Mouse (Mus musculus) left cerebral cortex, adult 9 months (tissue): ENCODE data around the gene Trap1.
"Not testable (repeated sequence)": the region's sequence is repeated elsewhere in the genome, so short reads cannot be mapped to it uniquely, and the experiment has no call there.

Source experiments
- DNase-seq, 2 experiments: peaks; one replicate each; pipeline ENCODE4 v3.0.0; 2022; ENCODE audit warnings: low spot score in 2 of 2

Trap1 gene

GRCm38 (mm10) chr16:4077384-4078061, at the start of gene Trap1:
Gene Trap1 (minus strand): TSS chr16:4077827.
- DNase-seq: peak; percentile 88 to 95

GRCm38 (mm10) chr16:4117072-4117471, 39.4 kb upstream of the Trap1 start:
- DNase-seq: no peak

- no peak for DNase-seq
Measured at GRCm38 (mm10) chr16:4100374-4100773, 22.7 kb upstream of the Trap1 start.

GRCm38 (mm10) chr16:4097521-4097920, 19.9 kb upstream of the Trap1 start:
- no peak for DNase-seq

- DNase-seq: no peak
Measured at GRCm38 (mm10) chr16:4096898-4097297, 19.3 kb upstream of the Trap1 start.

- DNase-seq: no peak
Measured at GRCm38 (mm10) chr16:4096141-4096540, 18.5 kb upstream of the Trap1 start.

- no peak for DNase-seq
Measured at GRCm38 (mm10) chr16:4087214-4087913, 9.7 kb upstream of the Trap1 start.

GRCm38 (mm10) chr16:4085851-4086387, 8.3 kb upstream of the Trap1 start:
- DNase-seq: no peak

GRCm38 (mm10) chr16:4085051-4085450, 7.4 kb upstream of the Trap1 start:
- no peak for DNase-seq

GRCm38 (mm10) chr16:4080419-4080818, 2.8 kb upstream of the Trap1 start:
- not testable (repeated sequence) for DNase-seq

GRCm38 (mm10) chr16:4079656-4080055, 2.0 kb upstream of the Trap1 start:
- no peak for DNase-seq

GRCm38 (mm10) chr16:4078302-4078701, 675 bp upstream of the Trap1 start:
- DNase-seq: not testable (repeated sequence)

GRCm38 (mm10) chr16:4074836-4075235, 2.8 kb downstream of the Trap1 start:
- DNase-seq: no peak

GRCm38 (mm10) chr16:4074297-4074696, 3.3 kb downstream of the Trap1 start:
- no peak for DNase-seq

- DNase-seq: peak in 1 of 2 experiments; percentile 49
Measured at GRCm38 (mm10) chr16:4068588-4068987, 9.0 kb downstream of the Trap1 start.

GRCm38 (mm10) chr16:4064945-4065344, 12.7 kb downstream of the Trap1 start:
- no peak for DNase-seq

GRCm38 (mm10) chr16:4053811-4054210, 23.8 kb downstream of the Trap1 start:
- DNase-seq: no peak

- DNase-seq: no peak
Measured at GRCm38 (mm10) chr16:4052601-4053000, 25.0 kb downstream of the Trap1 start.

GRCm38 (mm10) chr16:4045524-4045923, 32.1 kb downstream of the Trap1 start:
- no peak for DNase-seq

- DNase-seq: no peak
Measured at GRCm38 (mm10) chr16:4044093-4044492, 33.5 kb downstream of the Trap1 start.

- no peak for DNase-seq
Measured at GRCm38 (mm10) chr16:4041646-4042045, 36.0 kb downstream of the Trap1 start.

- no peak for DNase-seq
Measured at GRCm38 (mm10) chr16:4040206-4040605, 37.4 kb downstream of the Trap1 start.

GRCm38 (mm10) chr16:4037690-4038089, 39.9 kb downstream of the Trap1 start:
- DNase-seq: no peak
